Mouse (Mus musculus) frontal cortex, adult (tissue): ENCODE results near the gene Vps35l.
A peak's percentile ranks its signal among the peaks of the same experiment; 100 is the strongest.

Source experiments
- ATAC-seq: cut with Nextera tagmentation; 2 replicates; pipeline ENCODE4 v1.9.2; 2017; ENCODE audit warnings: mild to moderate bottlenecking, moderate library complexity, mixed read lengths; ENCODE audit not compliant: low TSS enrichment

Gene Vps35l

GRCm38 (mm10) chr7:118777598-118778394 is 37.8 kb downstream of the Vps35l start:
- 0 out of 2 replicates have a peak, but pooled peaks have one; percentile 20 for ATAC-seq

- ATAC-seq, result no peak
Measured at GRCm38 (mm10) chr7:118778561-118778960, 38.5 kb downstream of the Vps35l start.

- ATAC-seq, result peak; percentile 91
Measured at GRCm38 (mm10) chr7:118783305-118784001, 43.4 kb downstream of the Vps35l start.

- ATAC-seq, result no peak
Measured at GRCm38 (mm10) chr7:118786091-118786490, 46.1 kb downstream of the Vps35l start.

DNA sequence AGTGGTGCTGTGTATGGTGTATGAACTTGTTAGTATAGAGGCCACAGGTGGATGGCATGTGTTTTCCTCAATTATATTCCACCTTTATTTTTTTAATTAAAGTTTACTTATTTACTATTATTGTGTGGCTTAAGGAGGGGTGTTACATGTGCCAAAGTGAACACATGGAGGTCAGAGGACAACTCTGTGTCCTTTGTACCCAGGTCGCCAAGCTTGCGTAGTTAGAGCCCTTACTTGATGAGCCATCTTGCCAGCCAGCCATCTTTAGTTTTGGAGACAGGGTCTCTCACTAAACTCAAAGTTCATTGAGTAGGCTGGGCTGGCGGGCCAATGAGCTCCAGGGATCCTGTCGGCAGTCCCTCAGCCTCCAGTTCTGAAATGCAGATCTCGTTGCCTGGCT is 47.3 kb downstream of the Vps35l start:
- no peak for ATAC-seq

DNA sequence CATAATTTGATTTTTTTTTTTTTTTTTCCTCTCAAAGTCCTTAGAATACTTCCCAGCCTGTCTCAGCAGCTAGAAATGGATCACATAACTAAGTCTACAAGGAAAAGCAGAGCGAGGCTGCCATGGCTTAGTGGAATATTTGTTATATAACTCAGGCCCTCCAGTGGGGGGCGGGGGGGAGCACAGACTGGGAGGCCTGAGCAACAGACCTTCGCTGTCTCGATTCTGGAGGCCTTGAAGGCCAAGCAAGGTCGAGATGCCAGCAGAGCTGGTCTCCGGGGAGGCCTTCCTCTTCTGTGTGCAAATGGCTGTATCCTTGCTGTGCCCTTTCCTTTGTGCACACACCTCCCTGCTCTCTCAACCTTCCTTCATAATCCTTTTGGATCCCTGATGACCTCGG is 48.5 kb downstream of the Vps35l start:
- ATAC-seq, result peak; percentile 38

DNA sequence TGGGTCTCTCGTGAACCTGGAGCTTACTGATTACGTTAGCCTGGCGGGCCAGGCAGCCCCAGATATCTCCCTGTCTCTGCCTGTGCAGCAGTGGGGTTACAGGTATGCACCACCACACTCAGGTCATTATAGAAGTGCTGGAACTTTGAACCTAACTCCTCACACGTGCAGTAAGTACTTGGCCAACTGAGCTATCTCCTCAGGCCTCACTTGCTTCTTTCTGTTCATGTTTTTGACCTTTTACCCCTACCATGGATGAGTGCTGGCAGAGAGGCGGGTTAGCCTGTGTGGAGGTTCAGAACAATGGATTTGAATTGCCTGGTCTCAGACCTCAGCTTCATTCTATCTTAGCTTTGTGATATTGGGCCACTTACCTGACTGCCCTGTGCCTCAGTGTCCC is 50.3 kb downstream of the Vps35l start:
- ATAC-seq, result no peak

DNA sequence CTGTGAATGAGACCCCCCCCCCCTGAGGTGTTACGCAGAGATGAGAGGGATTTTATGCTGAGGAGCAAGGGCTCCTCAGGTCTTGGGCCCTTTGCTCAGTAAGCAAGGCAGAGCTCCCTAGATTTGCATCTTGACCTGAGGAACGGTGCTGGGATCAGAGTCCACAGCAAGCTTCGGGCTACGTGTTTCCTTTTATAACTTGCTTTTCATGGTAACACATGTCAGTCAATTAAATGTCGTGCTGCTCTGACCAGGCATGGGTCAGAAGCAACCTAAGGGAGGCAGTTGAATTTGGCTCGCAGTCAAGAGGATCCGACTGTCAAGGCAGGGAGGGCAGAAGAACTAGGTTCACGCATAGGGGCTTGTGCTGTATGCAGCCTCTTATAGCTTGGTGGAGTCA is 53.9 kb downstream of the Vps35l start:
- no peak for ATAC-seq

DNA sequence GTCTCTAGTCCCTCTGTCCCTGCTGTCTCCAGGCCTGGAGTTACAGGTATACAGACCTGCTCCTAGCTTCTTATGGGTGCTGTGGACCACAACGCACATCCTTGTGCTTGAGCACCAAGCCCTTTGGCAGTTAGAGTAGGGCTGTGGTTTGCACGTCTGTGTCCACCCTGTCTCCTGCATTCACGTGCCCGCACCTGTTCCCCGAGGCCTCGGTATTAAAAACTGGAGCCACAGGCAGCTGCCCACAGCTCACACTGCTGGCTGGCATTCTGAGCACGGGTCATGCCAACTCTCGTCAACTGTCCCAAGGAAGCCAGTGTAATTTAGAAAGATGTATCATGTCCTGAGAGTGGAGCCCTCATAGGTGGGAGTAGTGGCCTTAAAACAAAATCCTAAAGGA is 55.8 kb downstream of the Vps35l start:
- ATAC-seq, result no peak

- ATAC-seq, result no peak
Measured at GRCm38 (mm10) chr7:118796838-118797237, 56.8 kb downstream of the Vps35l start.

GRCm38 (mm10) chr7:118797600-118797999 is 57.6 kb downstream of the Vps35l start:
- ATAC-seq, result no peak

DNA sequence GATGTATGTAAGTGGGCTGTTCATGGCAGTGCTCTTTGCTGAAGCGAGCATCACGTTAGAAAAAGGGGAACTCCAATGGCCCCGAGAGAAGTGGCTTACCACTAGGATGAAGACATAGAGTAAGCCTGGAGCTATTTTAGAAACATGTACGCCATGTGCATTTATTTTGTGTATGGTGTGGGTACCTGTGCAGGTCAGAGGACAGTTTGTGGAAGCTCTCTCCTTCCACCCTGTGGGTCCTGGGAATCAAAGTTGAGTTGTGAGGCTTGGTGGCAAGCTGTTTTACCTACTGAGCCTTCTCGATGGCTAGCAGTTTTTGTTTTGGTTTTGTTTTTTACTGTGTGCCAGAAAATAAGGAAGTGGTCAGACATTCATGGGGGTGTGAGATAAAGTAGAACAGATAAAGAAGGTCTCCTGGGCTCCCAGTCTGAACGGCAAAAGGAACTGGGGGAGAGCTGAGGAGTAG is 58.1 kb downstream of the Vps35l start:
- no peak; the same call in 1 of the 2 replicates for ATAC-seq

- no peak for ATAC-seq
Measured at GRCm38 (mm10) chr7:118800112-118800734, 60.2 kb downstream of the Vps35l start.

DNA sequence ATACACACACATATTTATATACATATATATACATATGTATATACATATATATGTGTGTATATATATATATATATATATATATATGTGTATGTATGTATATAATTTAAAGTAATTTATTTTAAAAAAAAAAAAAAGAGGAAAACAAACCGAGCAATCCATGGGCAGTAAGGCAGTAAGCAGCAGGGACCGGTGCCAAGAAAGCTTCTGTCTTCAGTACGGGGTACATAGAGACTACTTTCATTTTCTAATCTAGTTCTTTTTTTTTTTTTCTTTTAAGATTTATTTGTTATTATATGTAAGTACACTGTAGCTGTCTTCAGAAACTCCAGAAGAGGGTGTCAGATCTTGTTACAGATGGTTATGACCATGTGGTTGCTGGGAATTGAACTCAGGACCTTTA is 61.8 kb downstream of the Vps35l start:
- ATAC-seq, result no peak

GRCm38 (mm10) chr7:118803425-118803824 is 63.4 kb downstream of the Vps35l start:
- no peak for ATAC-seq

- ATAC-seq, result peak; percentile 80
Measured at GRCm38 (mm10) chr7:118806631-118807411, 66.8 kb downstream of the Vps35l start.

- ATAC-seq, result peak; percentile 58; the same call in 1 of the 2 replicates
Measured at GRCm38 (mm10) chr7:118807899-118808298, 67.9 kb downstream of the Vps35l start.

DNA sequence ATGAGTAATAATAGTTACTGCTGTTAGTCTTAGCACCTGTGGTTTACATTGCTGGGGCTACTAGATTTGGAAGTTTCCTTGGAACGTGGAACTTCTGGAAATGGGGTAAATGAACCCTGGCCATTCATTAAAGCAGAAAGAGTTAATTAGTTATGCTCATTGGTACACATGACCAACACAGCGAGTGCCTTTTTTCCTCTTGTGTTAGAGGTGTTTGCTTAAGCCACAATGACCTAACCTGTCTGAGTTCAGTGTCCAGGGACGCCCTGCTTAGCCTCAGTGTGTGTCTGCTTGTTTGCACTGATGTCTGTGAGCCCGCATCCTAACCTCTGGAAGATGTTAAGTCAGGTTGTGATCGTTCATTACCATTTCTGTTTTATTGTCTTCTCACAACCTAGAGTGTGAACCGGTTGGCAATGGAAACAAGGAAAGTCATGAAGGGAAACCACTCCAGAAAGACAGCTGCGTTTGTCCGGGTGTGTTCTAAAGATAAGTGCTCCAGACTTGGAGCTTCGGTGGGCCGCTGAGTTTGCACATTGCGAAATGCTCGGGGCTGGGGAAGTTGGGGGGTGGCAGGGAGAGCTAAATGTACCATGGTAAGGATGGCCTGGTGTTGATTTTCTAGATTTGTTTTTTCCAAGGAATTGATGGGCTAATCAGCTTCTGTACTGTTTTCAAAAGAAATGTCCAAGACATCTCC is 71.5 kb downstream of the Vps35l start:
- no peak for ATAC-seq

DNA sequence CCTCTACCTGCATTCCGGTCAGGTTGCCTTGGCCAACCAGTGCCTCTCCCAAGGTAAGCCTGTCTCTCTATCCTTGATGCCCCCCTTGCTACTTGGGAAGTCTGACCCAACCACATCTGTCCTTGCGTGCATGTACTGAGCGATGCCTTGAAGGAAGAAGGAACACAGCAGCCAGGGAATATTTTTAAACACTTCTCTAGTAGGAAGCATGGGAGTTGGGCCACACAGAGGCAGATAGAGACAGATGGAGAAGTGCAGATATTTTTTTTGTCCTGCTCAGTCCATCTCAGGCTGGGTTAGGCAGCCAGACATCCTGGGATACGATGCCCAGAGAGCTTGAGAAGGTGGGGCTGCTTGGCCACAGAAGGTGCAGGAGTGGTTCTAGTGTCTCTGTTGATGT is 73.6 kb downstream of the Vps35l start:
- peak; percentile 71 for ATAC-seq

DNA sequence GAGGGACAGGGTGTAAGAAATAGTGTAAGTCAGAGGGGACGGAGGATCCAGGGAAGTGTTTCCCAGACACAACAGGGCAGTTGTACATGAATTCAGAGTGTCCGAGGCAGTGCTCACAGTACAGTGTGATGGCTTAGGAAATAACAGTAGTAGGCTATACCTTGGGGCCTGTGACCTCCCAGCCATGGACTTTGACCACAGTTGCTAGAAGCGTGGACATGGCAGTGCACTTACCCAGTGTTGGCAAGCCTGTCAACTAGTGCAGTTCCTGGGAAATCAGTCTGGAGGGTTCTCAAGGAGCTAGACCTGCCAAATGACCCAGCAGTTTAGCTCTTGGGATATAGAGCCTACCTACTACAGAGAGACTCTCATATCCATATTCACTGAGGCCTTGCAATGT is 76.2 kb downstream of the Vps35l start:
- no peak for ATAC-seq

DNA sequence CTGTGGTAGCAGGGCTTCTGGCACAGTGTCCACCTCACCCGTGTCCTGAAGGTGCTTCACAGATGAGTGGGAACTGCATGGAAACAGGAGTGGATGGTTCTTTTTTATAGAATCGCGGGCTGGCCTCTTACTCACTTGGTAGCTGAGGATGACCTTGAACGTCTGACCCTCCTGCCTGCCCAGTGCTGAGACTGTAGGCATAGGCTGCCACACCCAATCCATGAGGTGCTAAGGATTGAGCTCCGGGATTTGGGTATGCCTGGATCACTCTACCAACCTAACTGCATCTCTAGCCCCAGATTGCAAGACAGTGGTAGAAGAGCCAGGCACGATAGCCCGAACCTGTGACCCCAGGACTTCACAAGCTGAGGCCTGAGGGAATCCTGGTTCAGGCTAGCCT is 77.7 kb downstream of the Vps35l start:
- ATAC-seq, result no peak
